Mouse (Mus musculus) frontal cortex, postnatal 25 days (tissue): ENCODE results near the gene Zfp160.
A peak's percentile ranks its signal among the peaks of the same experiment; 100 is the strongest.
"Not testable (repeated sequence)": the region's sequence is repeated elsewhere in the genome, so short reads cannot be mapped to it uniquely, and the experiment has no call there.

Experiments
- DNase-seq, 2 experiments: peaks; one replicate each; pipeline ENCODE4 v3.0.0; 2022; ENCODE audit warnings: low spot score in 2 of 2

Gene Zfp160

GRCm38 (mm10) chr17:21008382-21009331, at the start of gene Zfp160:
Gene Zfp160 (plus strand): TSS chr17:21008903.
- DNase-seq, result peak; percentile 77 to 84

- no peak for DNase-seq
Observed at GRCm38 (mm10) chr17:20960386-20960785, 48.3 kb upstream of the Zfp160 start.

- no peak for DNase-seq
Observed at GRCm38 (mm10) chr17:20965421-20965820, 43.3 kb upstream of the Zfp160 start.

- DNase-seq, result no peak
Observed at GRCm38 (mm10) chr17:20966681-20967080, 42.0 kb upstream of the Zfp160 start.

- DNase-seq, result no peak
Observed at GRCm38 (mm10) chr17:20993716-20994115, 15.0 kb upstream of the Zfp160 start.

GRCm38 (mm10) chr17:20996364-20996763, 12.3 kb upstream of the Zfp160 start, which contains the start of gene Vmn1r233:
Gene Vmn1r233 (minus strand): TSS chr17:20996464.
- no peak for DNase-seq

GRCm38 (mm10) chr17:21009726-21010125, 1.0 kb downstream of the Zfp160 start:
- no peak for DNase-seq

- DNase-seq, result no peak
Observed at GRCm38 (mm10) chr17:21018410-21019080, 9.8 kb downstream of the Zfp160 start.

GRCm38 (mm10) chr17:21048020-21048419, 39.3 kb downstream of the Zfp160 start:
- not testable (repeated sequence) for DNase-seq

- no peak for DNase-seq
Observed at GRCm38 (mm10) chr17:21050901-21051300, 42.2 kb downstream of the Zfp160 start.

- DNase-seq, result not testable (repeated sequence)
Observed at GRCm38 (mm10) chr17:21051341-21051740, 42.6 kb downstream of the Zfp160 start.

GRCm38 (mm10) chr17:21051919-21052318, 43.2 kb downstream of the Zfp160 start:
- not testable (repeated sequence) for DNase-seq

GRCm38 (mm10) chr17:21053267-21053666, 44.6 kb downstream of the Zfp160 start:
- DNase-seq, result no peak

GRCm38 (mm10) chr17:21055111-21055510, 46.4 kb downstream of the Zfp160 start:
- DNase-seq, result not testable (repeated sequence)

- DNase-seq, result no peak
Observed at GRCm38 (mm10) chr17:21065501-21065900, 56.8 kb downstream of the Zfp160 start.

GRCm38 (mm10) chr17:21067036-21067435, 58.3 kb downstream of the Zfp160 start:
- DNase-seq, result no peak

- not testable (repeated sequence) for DNase-seq
Observed at GRCm38 (mm10) chr17:21069443-21069842, 60.7 kb downstream of the Zfp160 start.

GRCm38 (mm10) chr17:21070971-21071370, 62.3 kb downstream of the Zfp160 start:
- DNase-seq, result not testable (repeated sequence)
